Mouse (Mus musculus): Measurements from ENCODE around the gene Lmbr1l. TPM values are rescaled to one million over a fixed set of nuclear protein-coding genes. Genes with fewer than 3 reads are reported as not detected.

The Lmbr1l gene
- polyA plus RNA-seq, 1 experiment = 404 TPM

DNA sequence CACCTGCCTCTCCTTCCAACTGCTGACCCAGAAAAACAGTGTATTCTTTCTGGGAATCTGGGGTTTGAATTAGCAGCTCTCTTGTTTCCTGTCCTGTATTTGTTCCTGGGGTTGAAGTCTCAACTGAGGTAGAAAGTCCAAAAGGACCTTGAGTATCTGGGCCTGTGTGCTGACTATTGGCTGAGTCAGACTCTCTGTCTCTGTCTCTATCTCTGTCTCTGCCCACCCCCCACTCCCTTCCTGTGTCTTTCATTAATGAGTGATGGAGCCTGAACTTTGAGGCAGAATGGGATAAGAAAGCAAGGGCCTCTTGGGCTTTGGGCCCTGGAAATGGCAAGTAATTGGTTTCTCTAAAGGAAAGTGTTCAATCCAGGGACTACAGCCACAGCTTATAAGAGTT, 34.4 kb downstream of the Lmbr1l start:
- DNase-seq = no peak
- Histone ChIP-seq H3K4me1 (replicated peaks; ENCODE audit: control insufficient read depth, insufficient read depth, low read length) (peaks cover 9% of the 10 kb centered on the region), H3K4me3 (ENCODE audit: control insufficient read depth, insufficient read depth, low read length) (no peak overlapping the region), H3K27me3 (ENCODE audit: control insufficient read depth, insufficient read depth, low read length) (no peaks in the 10 kb centered on the region), H3K27ac (ENCODE audit: control insufficient read depth, insufficient read depth, low read length) (no peak overlapping the region), H3K36me3 (ENCODE audit: control insufficient read depth, insufficient read depth, low read length) (no peaks in the 10 kb centered on the region)
- no peak for TF ChIP-seq CTCF (IDR thresholded peaks at IDR 0.05; ENCODE audit: borderline replicate concordance, control insufficient read depth, extremely low read depth, insufficient read depth, low read length, poor library complexity)
- no peak for TF ChIP-seq POLR2A (IDR thresholded peaks at IDR 0.05; ENCODE audit: control insufficient read depth, extremely low read depth, insufficient read depth, low read length, poor library complexity)

DNA sequence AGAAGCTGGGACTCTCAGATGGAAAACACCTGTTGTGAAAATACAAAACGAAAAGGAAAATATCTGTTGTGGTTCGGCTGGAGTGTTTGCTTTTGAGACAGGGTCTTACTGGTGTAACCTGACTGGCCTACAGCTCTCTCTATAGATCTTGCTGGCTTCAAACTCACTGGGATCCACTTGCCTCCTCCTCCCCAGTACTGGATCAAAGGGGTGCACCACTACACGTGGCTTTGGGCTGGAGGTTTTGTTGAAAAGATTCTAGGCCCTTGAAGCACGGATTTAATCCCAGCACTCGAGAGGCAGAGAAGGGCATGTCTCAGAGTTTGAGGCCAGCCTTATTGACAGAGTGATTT, 36.4 kb downstream of the Lmbr1l start:
- TF ChIP-seq CTCF (IDR thresholded peaks at IDR 0.05; ENCODE audit: borderline replicate concordance, control insufficient read depth, extremely low read depth, insufficient read depth, low read length, poor library complexity) (no peak), POLR2A (IDR thresholded peaks at IDR 0.05; ENCODE audit: control insufficient read depth, extremely low read depth, insufficient read depth, low read length, poor library complexity) (no peak)
- 15% methylated on average over 5 of the region's 5 CpGs for WGBS
- H3K4me1 ChIP-seq (replicated peaks; ENCODE audit: control insufficient read depth, insufficient read depth, low read length) = peaks cover 9% of the 10 kb centered on the region
- no peak overlapping the region for H3K4me3 ChIP-seq (ENCODE audit: control insufficient read depth, insufficient read depth, low read length)
- no peaks in the 10 kb centered on the region for H3K27me3 ChIP-seq (ENCODE audit: control insufficient read depth, insufficient read depth, low read length)
- H3K27ac ChIP-seq (ENCODE audit: control insufficient read depth, insufficient read depth, low read length) = no peak overlapping the region
- no peak for DNase-seq
- H3K36me3 ChIP-seq (ENCODE audit: control insufficient read depth, insufficient read depth, low read length) = no peaks in the 10 kb centered on the region

DNA sequence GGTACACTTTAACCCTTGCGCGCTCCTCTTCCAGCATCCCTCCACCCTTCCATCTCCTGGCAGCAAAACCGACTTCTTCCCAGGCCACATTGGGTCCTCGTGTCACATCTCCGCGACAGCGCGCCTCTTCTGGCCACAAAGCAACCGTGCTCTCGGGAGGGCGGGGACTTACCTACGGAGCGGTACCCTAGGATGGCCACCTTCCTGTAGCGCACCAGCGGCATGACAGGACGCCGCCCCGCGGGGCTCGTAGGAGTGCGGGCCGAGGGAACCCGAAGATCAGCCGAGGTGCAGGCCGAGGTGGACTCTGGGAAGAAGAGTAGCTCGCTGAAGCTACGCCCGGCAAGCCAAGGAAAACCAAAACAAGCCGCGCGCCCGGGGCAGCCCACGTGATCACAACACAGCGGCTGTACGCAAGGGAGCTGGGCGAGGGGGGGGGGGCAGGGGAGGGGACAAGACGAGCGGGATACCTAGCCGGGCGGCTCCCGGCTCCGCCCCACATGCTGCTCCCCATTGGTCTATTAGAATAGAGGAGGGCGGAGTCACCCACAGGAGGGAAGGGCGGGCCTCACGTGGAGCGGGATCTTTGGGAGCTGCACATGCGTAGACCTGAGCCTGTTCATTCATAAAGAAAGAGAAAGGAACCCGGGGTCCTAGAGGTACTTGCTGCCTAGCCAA, 36.9 kb downstream of the Lmbr1l start:
- peak; percentile 89 for DNase-seq
- no peak overlapping the region for H3K27ac ChIP-seq (ENCODE audit: control insufficient read depth, insufficient read depth, low read length)
- peak overlapping the region; percentile 68 for H3K4me3 ChIP-seq (ENCODE audit: control insufficient read depth, insufficient read depth, low read length)
- TF ChIP-seq POLR2A (IDR thresholded peaks at IDR 0.05; ENCODE audit: control insufficient read depth, extremely low read depth, insufficient read depth, low read length, poor library complexity) = 0 out of 2 replicates have a peak, but pooled peaks have one; percentile 65
- TF ChIP-seq CTCF (IDR thresholded peaks at IDR 0.05; ENCODE audit: borderline replicate concordance, control insufficient read depth, extremely low read depth, insufficient read depth, low read length, poor library complexity) = peak; percentile 71; the same call in 1 of the 2 replicates
- no peaks in the 10 kb centered on the region for H3K27me3 ChIP-seq (ENCODE audit: control insufficient read depth, insufficient read depth, low read length)
- no peaks in the 10 kb centered on the region for H3K36me3 ChIP-seq (ENCODE audit: control insufficient read depth, insufficient read depth, low read length)
- WGBS = under 1% methylated on average over 47 of the region's 48 CpGs
- H3K4me1 ChIP-seq (replicated peaks; ENCODE audit: control insufficient read depth, insufficient read depth, low read length) = peaks cover 9% of the 10 kb centered on the region

DNA sequence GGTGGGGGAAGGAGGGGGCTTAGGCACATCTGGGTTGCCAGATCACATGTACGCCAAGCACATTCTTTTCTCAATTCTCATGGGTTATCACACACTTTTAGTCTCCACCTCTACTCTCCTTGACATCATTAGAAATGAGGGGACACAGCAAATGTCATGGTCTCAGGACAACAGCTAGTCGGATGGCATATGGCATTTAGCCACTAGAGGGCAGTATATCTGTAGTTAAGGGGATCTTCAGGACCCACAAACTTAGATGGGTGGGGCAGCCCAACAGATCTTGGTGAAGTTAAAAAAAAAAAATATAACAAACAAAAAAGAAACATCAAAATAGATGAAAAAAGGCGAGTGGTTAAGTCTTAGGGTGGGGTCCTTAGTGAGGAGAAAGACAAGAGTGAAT, 40.7 kb downstream of the Lmbr1l start:
- TF ChIP-seq CTCF (IDR thresholded peaks at IDR 0.05; ENCODE audit: borderline replicate concordance, control insufficient read depth, extremely low read depth, insufficient read depth, low read length, poor library complexity) = no peak
- no peak for TF ChIP-seq POLR2A (IDR thresholded peaks at IDR 0.05; ENCODE audit: control insufficient read depth, extremely low read depth, insufficient read depth, low read length, poor library complexity)
- Histone ChIP-seq H3K27me3 (ENCODE audit: control insufficient read depth, insufficient read depth, low read length) (no peaks in the 10 kb centered on the region), H3K4me1 (replicated peaks; ENCODE audit: control insufficient read depth, insufficient read depth, low read length) (peaks cover 11% of the 10 kb centered on the region), H3K27ac (ENCODE audit: control insufficient read depth, insufficient read depth, low read length) (no peak overlapping the region), H3K4me3 (ENCODE audit: control insufficient read depth, insufficient read depth, low read length) (no peak overlapping the region), H3K36me3 (ENCODE audit: control insufficient read depth, insufficient read depth, low read length) (no peaks in the 10 kb centered on the region)
- 24% methylated on average over 3 of the region's 3 CpGs for WGBS
- DNase-seq = peak; percentile 68

DNA sequence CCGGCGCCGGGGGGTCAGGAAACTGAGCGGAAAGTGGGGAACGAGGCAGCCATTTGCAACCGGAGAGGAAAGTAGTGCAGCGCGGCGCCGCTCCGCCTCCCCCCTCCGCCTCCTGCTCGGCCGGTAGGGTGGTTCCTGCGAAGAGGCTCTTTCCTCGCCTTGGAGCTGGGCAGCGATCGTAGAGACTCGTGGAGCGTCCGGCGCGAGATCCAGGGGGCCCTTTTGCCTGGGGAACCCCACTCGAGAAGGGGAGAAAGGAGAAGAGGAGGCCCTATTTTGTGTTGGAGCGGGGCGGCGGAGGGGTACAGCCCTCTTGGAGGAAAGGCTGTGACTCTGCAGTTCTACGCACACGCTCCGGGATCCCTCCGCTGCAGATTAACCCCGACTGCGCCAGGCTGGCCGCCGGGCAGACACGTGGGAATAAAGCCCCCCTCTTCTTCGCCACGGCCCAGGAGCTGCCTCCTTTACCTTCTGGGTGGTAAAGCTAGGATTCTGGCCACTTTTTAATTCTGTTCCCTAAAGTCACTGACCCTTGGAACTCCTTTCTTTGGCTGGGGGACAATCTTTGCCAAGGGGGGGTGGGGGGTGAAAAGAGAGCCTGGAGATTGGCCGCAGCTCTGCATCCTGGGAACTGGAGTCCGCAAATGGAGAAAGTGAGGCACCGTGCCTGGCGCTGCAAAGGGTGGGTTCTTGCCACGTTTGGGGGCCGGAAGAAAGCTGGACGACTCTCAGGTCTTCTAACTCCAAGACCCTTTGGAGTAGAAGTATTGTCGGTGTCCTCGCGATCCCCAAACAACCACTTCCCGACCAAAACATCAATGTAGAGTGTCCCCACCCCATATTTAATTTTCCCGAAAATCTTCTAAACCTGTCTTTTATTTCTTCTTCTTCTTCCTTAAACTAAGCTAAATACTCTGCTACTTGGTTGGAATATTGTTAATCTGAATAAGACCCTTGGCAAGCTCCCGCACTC, 45.8 kb downstream of the Lmbr1l start:
- WGBS = 2% methylated on average over 51 of the region's 51 CpGs
- peaks cover 26% of the 10 kb centered on the region for H3K4me1 ChIP-seq (replicated peaks; ENCODE audit: control insufficient read depth, insufficient read depth, low read length)

More for the DNA sequence above, 45.8 kb downstream of the Lmbr1l start:
- peak overlapping the region; percentile 98 for H3K4me3 ChIP-seq (ENCODE audit: control insufficient read depth, insufficient read depth, low read length)
- peak; percentile 91 for DNase-seq
- no peaks in the 10 kb centered on the region for H3K36me3 ChIP-seq (ENCODE audit: control insufficient read depth, insufficient read depth, low read length)
- H3K27me3 ChIP-seq (ENCODE audit: control insufficient read depth, insufficient read depth, low read length) = no peaks in the 10 kb centered on the region
- peak overlapping the region; percentile 84 for H3K27ac ChIP-seq (ENCODE audit: control insufficient read depth, insufficient read depth, low read length)
- TF ChIP-seq POLR2A (IDR thresholded peaks at IDR 0.05; ENCODE audit: control insufficient read depth, extremely low read depth, insufficient read depth, low read length, poor library complexity) (peak; percentile 44; the same call in 1 of the 2 replicates), CTCF (IDR thresholded peaks at IDR 0.05; ENCODE audit: borderline replicate concordance, control insufficient read depth, extremely low read depth, insufficient read depth, low read length, poor library complexity) (peak; percentile 49; the same call in 1 of the 2 replicates)
